Mouse (Mus musculus) embryonic facial prominence, embryonic 13.5 days (tissue): ENCODE measurements around the gene Rmdn2. TPM values are rescaled to one million over a fixed set of nuclear protein-coding genes. Genes with fewer than 3 reads are reported as not detected.

ENCODE experiments used
- ATAC-seq: fragments of 200-750 bp; cut with Nextera tagmentation; 2 replicates; pipeline ENCODE4 v1.8.0; 2017; ENCODE audit warnings: low read depth; ENCODE audit not compliant: insufficient number of reproducible peaks, insufficient read depth, low FRiP score, low TSS enrichment
- H3K27ac ChIP-seq: fragments of 300-500 bp; sonication (generic); 2 replicates; pipeline ENCODE4 v1.5.1; 2015; ENCODE audit warnings: moderate library complexity, mild to moderate bottlenecking, inconsistent platforms
- H3K27me3 ChIP-seq: fragments of 300-500 bp; sonication (generic); 2 replicates; pipeline ENCODE4 v1.6.1; 2015; ENCODE audit warnings: mild to moderate bottlenecking, inconsistent platforms
- H3K36me3 ChIP-seq: fragments of 300-500 bp; sonication (generic); 2 replicates; pipeline ENCODE4 v1.6.1; 2015; ENCODE audit warnings: mild to moderate bottlenecking, inconsistent platforms
- H3K4me1 ChIP-seq: fragments of 300-500 bp; sonication (generic); 2 replicates; pipeline ENCODE4 v1.6.1; 2015; ENCODE audit warnings: inconsistent platforms
- H3K4me2 ChIP-seq: fragments of 300-500 bp; sonication (generic); 2 replicates; pipeline ENCODE4 v1.6.1; 2015; ENCODE audit warnings: moderate library complexity, mild to moderate bottlenecking, inconsistent platforms
- H3K4me3 ChIP-seq: fragments of 300-500 bp; sonication (generic); 2 replicates; pipeline ENCODE4 v1.5.1; 2015; ENCODE audit warnings: mild to moderate bottlenecking, inconsistent platforms
- H3K9ac ChIP-seq: fragments of 300-500 bp; sonication (generic); 2 replicates; pipeline ENCODE4 v1.6.1; 2015; ENCODE audit warnings: mild to moderate bottlenecking, inconsistent platforms
- H3K9me3 ChIP-seq: fragments of 300-500 bp; sonication (generic); 2 replicates; pipeline ENCODE4 v1.6.1; 2016; ENCODE audit warnings: inconsistent platforms
- WGBS: fragments of 180-500 bp; shearing (Covaris S2); methylation state at CpG from one replicate; pipeline ENCODE4 v1.1.7; 2015; ENCODE audit warnings: mixed read lengths; 5-methylcytosine and 5-hydroxymethylcytosine counted together
- polyA plus RNA-seq: library from polyadenylated mRNA; unstranded; fragments of >200 nt; fragmentation: Nextera tagmentation; extraction: Ambion mirVana; gene quantifications from 2 replicates; pipeline ENCODE4 v1.2.1, GENCODE M21; 2015

The Rmdn2 gene
- polyA plus RNA-seq, 1 experiment from 2014 or later = 10.6 TPM

DNA sequence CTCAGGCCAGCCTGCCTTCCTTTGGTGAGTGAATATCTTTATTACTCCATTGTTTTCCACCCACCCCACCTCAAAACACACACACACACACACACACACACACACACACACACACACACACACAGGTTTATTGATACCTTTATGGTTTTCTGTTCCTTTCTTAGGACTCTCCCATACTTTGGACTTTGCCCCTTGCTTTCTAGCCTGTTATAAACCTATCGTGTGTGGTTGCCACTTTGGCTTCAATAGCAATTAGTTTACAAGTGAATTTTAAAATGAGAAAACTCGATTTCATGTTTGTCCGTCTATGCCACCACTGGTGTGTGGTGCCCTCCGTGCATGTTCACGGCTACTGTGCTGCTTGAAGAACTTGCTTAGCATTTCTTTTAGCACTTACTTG, 7.3 kb downstream of the Rmdn2 start:
- ATAC-seq = no peak
- Histone ChIP-seq H3K4me2 (no peak overlapping the region), H3K4me3 (no peak overlapping the region), H3K9me3 (no peaks in the 10 kb centered on the region), H3K36me3 (no peaks in the 10 kb centered on the region), H3K4me1 (no peaks in the 10 kb centered on the region), H3K27me3 (no peaks in the 10 kb centered on the region), H3K27ac (no peak overlapping the region), H3K9ac (no peak overlapping the region)
- WGBS = 92% methylated on average over 5 of the region's 5 CpGs

DNA sequence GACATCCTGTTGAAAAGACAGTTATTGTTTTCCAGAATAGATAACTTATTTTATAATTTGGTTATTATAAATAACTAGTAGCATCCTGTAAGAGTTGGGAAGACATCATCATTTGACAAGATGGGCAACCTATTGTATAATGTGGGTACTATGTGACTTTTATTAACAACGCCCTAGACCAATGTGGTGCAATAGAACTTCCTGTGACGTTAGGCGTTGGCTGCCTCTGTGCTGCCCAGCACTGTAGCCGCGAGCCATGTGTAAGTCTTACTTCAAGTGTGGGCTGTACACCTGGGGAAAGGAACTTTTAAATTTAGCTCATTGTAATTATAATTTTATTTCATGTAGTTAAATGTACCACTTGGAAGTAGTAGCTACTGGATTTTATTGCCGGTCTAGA, 10.4 kb downstream of the Rmdn2 start:
- H3K9me3 ChIP-seq = no peaks in the 10 kb centered on the region
- no peaks in the 10 kb centered on the region for H3K36me3 ChIP-seq
- ATAC-seq = no peak
- H3K4me3 ChIP-seq = no peak overlapping the region
- no peaks in the 10 kb centered on the region for H3K27me3 ChIP-seq
- no peaks in the 10 kb centered on the region for H3K4me1 ChIP-seq
- no peak overlapping the region for H3K27ac ChIP-seq
- H3K9ac ChIP-seq = no peak overlapping the region
- H3K4me2 ChIP-seq = no peak overlapping the region
- WGBS = 93% methylated on average over 6 of the region's 6 CpGs

DNA sequence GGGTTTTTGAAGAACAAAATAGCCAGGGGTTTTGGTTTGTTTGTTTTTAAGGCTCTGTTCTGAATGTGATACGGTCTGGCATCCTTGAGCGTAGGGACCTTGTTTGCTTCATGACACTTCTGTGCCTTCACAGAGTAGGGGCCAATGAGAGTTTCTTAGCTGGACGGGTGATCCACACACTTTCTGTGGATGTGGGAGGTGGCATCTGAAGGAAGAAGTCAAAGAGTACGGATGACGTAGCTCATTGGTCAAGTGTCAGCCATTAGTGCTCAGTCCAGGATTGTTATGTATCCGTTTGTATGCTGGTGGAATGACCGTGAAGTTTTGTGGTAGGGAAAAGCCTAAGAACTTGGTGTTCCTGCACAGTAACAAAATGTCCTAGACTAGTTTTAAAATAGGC, 10.9 kb downstream of the Rmdn2 start:
- no peaks in the 10 kb centered on the region for H3K27me3 ChIP-seq
- H3K27ac ChIP-seq = no peak overlapping the region
- no peak overlapping the region for H3K4me2 ChIP-seq
- H3K9ac ChIP-seq = no peak overlapping the region
- no peak overlapping the region for H3K4me3 ChIP-seq
- ATAC-seq = no peak
- no peaks in the 10 kb centered on the region for H3K9me3 ChIP-seq
- H3K4me1 ChIP-seq = no peaks in the 10 kb centered on the region
- no peaks in the 10 kb centered on the region for H3K36me3 ChIP-seq
- WGBS = 91% methylated on average over 7 of the region's 7 CpGs

DNA sequence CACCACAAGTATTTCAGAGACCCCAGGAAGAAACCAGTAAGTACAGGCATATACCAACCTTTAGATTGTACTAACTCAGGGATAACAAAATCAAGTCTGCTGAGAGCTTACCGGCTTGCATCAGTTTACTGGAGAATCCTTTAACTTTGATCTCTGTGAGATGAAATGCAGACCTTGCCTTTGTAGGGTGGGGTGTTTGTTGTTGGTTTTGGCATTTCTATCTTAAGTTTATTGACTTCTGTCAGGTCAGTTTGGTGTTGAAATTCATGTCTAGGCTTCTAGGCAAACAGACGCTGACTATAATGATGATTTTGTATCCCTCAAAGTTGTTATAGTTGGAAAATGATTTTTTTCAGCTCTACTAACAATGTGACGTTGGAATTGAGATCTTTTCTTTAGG, 12.2 kb downstream of the Rmdn2 start:
- no peak for ATAC-seq
- H3K27ac ChIP-seq = no peak overlapping the region
- H3K27me3 ChIP-seq = no peaks in the 10 kb centered on the region
- no peaks in the 10 kb centered on the region for H3K36me3 ChIP-seq
- H3K9ac ChIP-seq = no peak overlapping the region
- no peak overlapping the region for H3K4me2 ChIP-seq
- 81% methylated on average over 3 of the region's 3 CpGs for WGBS
- no peaks in the 10 kb centered on the region for H3K9me3 ChIP-seq
- H3K4me1 ChIP-seq = no peaks in the 10 kb centered on the region
- H3K4me3 ChIP-seq = no peak overlapping the region

GRCm38 (mm10) chr17:79626241-79626816, 14.7 kb downstream of the Rmdn2 start:
- no peaks in the 10 kb centered on the region for H3K4me1 ChIP-seq
- H3K9me3 ChIP-seq = no peaks in the 10 kb centered on the region
- WGBS = 74% methylated on average over 12 of the region's 12 CpGs
- H3K36me3 ChIP-seq = no peaks in the 10 kb centered on the region
- H3K27me3 ChIP-seq = no peaks in the 10 kb centered on the region
- no peak overlapping the region for H3K4me3 ChIP-seq
- no peak overlapping the region for H3K27ac ChIP-seq
- no peak overlapping the region for H3K4me2 ChIP-seq
- H3K9ac ChIP-seq = no peak overlapping the region
- no peak for ATAC-seq

GRCm38 (mm10) chr17:79649893-79650292, 38.2 kb downstream of the Rmdn2 start:
- 85% methylated on average over 4 of the region's 4 CpGs for WGBS
- H3K9me3 ChIP-seq = no peaks in the 10 kb centered on the region

GRCm38 (mm10) chr17:79650297-79650696, 38.6 kb downstream of the Rmdn2 start:
- WGBS = 91% methylated on average over 5 of the region's 5 CpGs
- no peak overlapping the region for H3K4me3 ChIP-seq
- H3K27me3 ChIP-seq = no peaks in the 10 kb centered on the region
- H3K9me3 ChIP-seq = no peaks in the 10 kb centered on the region
- no peak overlapping the region for H3K27ac ChIP-seq
- no peaks in the 10 kb centered on the region for H3K4me1 ChIP-seq
- no peaks in the 10 kb centered on the region for H3K36me3 ChIP-seq
- ATAC-seq = no peak
- H3K9ac ChIP-seq = no peak overlapping the region
- H3K4me2 ChIP-seq = no peak overlapping the region

More at GRCm38 (mm10) chr17:79649893-79650292, 38.2 kb downstream of the Rmdn2 start:
- no peaks in the 10 kb centered on the region for H3K36me3 ChIP-seq
- H3K9ac ChIP-seq = no peak overlapping the region
- no peak overlapping the region for H3K27ac ChIP-seq
- no peak overlapping the region for H3K4me3 ChIP-seq
- no peak overlapping the region for H3K4me2 ChIP-seq
- ATAC-seq = no peak
- no peaks in the 10 kb centered on the region for H3K27me3 ChIP-seq
- no peaks in the 10 kb centered on the region for H3K4me1 ChIP-seq

DNA sequence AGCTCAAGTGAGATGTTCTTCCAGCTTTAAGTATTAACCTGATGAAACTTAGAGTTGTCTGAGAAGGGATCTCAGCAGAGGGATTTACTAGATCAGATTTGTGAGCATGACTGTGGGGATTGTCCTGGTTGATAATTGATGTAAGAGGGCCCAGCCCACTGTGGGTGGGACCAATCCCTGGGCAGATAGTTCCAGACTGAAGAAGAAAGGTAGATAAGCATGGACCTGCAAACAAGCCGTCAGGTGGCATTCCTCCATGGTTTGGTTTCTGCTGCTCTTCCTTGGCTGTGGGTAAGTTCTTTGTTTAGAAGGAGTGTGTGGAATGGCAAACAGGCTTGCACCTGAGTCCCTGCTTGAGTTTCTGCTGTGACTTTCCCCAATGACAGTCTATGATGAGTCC, 41.5 kb downstream of the Rmdn2 start:
- Histone ChIP-seq H3K9me3 (no peaks in the 10 kb centered on the region), H3K27me3 (no peaks in the 10 kb centered on the region), H3K4me1 (no peaks in the 10 kb centered on the region), H3K4me3 (no peak overlapping the region), H3K9ac (no peak overlapping the region), H3K27ac (no peak overlapping the region), H3K36me3 (no peaks in the 10 kb centered on the region), H3K4me2 (no peak overlapping the region)
- ATAC-seq = no peak
- WGBS = 76% methylated on average over 1 of the region's 1 CpGs

GRCm38 (mm10) chr17:79654187-79654586, 42.5 kb downstream of the Rmdn2 start:
- no peaks in the 10 kb centered on the region for H3K4me1 ChIP-seq
- ATAC-seq = no peak
- 63% methylated on average over 3 of the region's 3 CpGs for WGBS

DNA sequence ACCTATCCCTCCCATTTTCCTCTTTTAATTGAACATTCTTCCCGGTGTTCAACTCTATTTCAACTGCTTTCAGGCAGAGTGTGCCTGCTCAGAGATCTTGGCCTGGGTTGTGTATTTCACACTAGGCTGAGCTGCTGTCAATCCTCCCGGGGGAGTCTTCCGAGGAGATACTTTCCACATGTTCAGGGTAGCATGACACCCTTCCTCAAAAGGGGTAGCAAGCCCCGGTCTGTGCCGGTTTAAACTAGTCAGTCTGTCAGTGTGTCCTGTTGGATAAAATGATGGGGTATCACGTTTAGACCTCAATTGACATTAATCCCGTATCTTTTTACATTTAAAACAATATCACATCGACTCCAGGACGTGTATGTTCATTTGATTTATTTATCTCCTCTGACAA, 46.1 kb downstream of the Rmdn2 start:
- no peaks in the 10 kb centered on the region for H3K9me3 ChIP-seq
- no peaks in the 10 kb centered on the region for H3K36me3 ChIP-seq
- ATAC-seq = no peak
- H3K4me1 ChIP-seq = no peaks in the 10 kb centered on the region
- no peak overlapping the region for H3K27ac ChIP-seq
- no peak overlapping the region for H3K4me3 ChIP-seq
- H3K4me2 ChIP-seq = no peak overlapping the region
- 35% methylated on average over 9 of the region's 9 CpGs for WGBS
- H3K9ac ChIP-seq = no peak overlapping the region
- no peaks in the 10 kb centered on the region for H3K27me3 ChIP-seq

More at GRCm38 (mm10) chr17:79654187-79654586, 42.5 kb downstream of the Rmdn2 start:
- H3K4me3 ChIP-seq = no peak overlapping the region
- no peak overlapping the region for H3K27ac ChIP-seq
- no peaks in the 10 kb centered on the region for H3K36me3 ChIP-seq
- H3K4me2 ChIP-seq = no peak overlapping the region
- H3K9ac ChIP-seq = no peak overlapping the region
- H3K27me3 ChIP-seq = no peaks in the 10 kb centered on the region
- H3K9me3 ChIP-seq = no peaks in the 10 kb centered on the region

DNA sequence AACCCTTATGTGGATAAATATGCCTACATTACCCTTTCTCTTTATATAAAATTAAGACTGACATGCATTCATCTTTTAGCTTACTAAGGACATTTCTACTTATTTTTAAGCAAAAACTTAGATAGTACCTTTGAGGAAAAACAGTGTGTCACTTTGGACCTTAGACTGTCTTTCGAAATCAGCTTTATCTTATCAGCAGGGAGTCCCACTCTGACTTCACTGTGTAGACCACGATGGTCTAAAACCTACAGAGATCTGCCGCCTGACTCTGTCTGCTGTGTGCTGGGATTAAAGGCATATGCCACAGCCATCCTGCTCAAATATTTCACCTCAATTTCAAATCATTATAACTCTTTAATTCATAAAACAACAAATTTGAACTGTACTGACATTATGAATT, 46.8 kb downstream of the Rmdn2 start:
- H3K27ac ChIP-seq = no peak overlapping the region
- no peaks in the 10 kb centered on the region for H3K36me3 ChIP-seq
- no peak for ATAC-seq
- no peak overlapping the region for H3K9ac ChIP-seq
- no peak overlapping the region for H3K4me3 ChIP-seq
- H3K4me2 ChIP-seq = no peak overlapping the region
- WGBS = 70% methylated on average over 3 of the region's 3 CpGs
- H3K4me1 ChIP-seq = no peaks in the 10 kb centered on the region
- H3K27me3 ChIP-seq = no peaks in the 10 kb centered on the region
- H3K9me3 ChIP-seq = no peaks in the 10 kb centered on the region

- no peak for ATAC-seq
- H3K27ac ChIP-seq = no peak overlapping the region
- H3K36me3 ChIP-seq = no peaks in the 10 kb centered on the region
- H3K27me3 ChIP-seq = no peaks in the 10 kb centered on the region
- H3K4me2 ChIP-seq = no peak overlapping the region
- H3K4me3 ChIP-seq = no peak overlapping the region
- WGBS = 69% methylated on average over 8 of the region's 8 CpGs
- no peaks in the 10 kb centered on the region for H3K9me3 ChIP-seq
- no peaks in the 10 kb centered on the region for H3K4me1 ChIP-seq
- H3K9ac ChIP-seq = no peak overlapping the region
Observed at GRCm38 (mm10) chr17:79658863-79659262, 47.2 kb downstream of the Rmdn2 start.

DNA sequence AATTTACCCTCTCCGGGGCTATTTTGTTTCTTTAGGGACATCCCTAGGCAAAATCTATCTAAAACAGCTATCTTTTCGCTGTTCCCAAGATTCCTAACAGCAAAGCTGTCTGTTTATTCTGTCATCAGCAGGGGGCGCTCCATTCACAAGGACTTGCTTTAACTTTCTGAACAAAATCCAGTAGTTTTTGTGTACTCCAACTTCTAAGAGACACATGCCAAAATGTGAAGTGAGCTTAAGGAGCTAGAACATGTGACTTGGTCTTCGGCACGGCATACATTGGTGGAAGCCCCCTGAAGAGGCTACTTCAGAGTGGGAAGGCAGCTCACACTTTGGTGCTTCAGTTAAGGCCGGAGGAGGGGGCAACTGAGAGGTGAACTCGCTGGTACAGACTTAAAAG, 49.7 kb downstream of the Rmdn2 start:
- 37% methylated on average over 7 of the region's 7 CpGs for WGBS
- no peak for ATAC-seq
- H3K9ac ChIP-seq = no peak overlapping the region

More for the DNA sequence above, 49.7 kb downstream of the Rmdn2 start:
- Histone ChIP-seq H3K36me3 (no peaks in the 10 kb centered on the region), H3K4me1 (no peaks in the 10 kb centered on the region), H3K4me2 (no peak overlapping the region), H3K27ac (no peak overlapping the region), H3K27me3 (no peaks in the 10 kb centered on the region), H3K4me3 (no peak overlapping the region), H3K9me3 (no peaks in the 10 kb centered on the region)
